Mouse (Mus musculus) urinary bladder, adult 2 months (tissue): Measurements from ENCODE around the gene Pias1. TPM values are rescaled to one million over a fixed set of nuclear protein-coding genes. Genes with fewer than 3 reads are reported as not detected.

Source experiments
- DNase-seq: peaks from one replicate; pipeline ENCODE4 v3.0.0; 2022; ENCODE audit warnings: low spot score
- polyA plus RNA-seq: library from polyadenylated mRNA; depleted of rRNA; stranded (reverse); fragments of >200 nt; gene quantifications from 2 replicates; pipeline ENCODE4 v1.2.3, GENCODE M21; 2012; rRNA removed

Gene Pias1
- polyA plus RNA-seq, 1 experiment = 22.4 TPM

DNA sequence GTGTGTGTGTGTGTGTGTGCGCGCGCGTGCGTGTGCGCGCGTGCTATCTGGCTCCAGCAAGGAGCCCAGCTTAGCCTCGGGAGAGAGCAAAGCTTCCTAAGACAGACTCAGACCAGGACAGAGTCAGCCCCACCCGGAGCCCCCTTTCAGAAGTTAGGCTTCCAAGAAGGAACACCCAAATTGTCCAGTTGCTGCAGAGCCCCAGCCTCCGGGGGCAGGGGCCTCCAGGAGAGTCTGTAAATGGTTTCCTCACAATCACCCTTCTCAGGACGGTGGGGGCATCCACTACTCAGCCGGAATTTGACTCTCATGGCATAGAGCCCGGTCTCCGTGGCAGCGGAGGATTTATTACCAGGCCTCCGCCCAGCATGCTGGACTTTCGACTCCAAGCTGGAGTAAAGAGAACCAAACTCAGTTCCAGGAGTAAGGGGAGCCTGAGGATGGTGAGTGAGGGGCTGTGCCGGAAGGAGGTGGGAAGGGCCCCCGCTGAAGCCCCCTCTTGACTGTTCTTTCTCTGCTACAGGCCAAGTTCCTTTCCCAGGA is 129.9 kb downstream of the Pias1 start, which contains the start of gene Calml4:
TSS of gene Calml4 (plus strand) at position 362 of the 543 bp plus-strand sequence.
- DNase-seq = peak; percentile 53

DNA sequence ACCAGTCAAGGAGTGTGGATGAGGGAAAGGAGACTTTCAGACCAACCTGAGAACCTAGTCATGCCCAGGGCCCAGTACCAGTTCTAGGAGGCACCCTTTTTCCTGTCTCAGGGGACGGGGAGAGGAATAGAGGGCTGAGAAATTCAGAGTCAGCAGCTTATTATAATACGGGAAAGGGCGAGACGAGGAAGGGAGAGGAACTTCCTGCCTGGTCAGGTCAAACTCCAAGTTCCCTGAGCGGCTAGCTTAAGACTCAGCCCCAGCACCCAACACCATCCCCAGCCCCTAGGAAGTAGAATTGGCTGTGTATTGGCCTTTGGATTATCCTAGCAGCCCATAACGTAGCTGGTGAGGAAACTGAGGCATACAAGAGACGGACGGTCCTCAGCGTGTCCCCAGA is 130.5 kb downstream of the Pias1 start:
- no peak for DNase-seq

DNA sequence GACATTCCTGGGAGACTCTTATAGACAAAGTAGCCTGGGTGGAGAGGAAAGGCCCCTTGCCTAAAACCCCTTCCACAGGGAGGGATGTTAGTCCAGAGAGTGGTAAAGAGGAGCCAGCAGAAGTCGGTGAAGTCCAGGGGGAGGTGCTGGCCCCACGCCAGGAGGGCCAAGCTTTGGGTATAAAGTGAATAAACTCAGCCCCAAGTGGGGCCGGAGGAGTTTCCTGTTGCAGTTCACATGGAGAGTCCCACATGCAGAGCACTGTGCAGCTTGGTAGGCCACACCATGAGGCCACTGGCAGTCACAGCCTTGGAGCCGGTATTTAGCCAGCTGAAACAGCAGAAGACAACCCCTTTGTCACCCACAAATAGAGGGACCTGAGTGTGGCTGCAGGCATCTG is 133.2 kb downstream of the Pias1 start:
- DNase-seq = no peak

DNA sequence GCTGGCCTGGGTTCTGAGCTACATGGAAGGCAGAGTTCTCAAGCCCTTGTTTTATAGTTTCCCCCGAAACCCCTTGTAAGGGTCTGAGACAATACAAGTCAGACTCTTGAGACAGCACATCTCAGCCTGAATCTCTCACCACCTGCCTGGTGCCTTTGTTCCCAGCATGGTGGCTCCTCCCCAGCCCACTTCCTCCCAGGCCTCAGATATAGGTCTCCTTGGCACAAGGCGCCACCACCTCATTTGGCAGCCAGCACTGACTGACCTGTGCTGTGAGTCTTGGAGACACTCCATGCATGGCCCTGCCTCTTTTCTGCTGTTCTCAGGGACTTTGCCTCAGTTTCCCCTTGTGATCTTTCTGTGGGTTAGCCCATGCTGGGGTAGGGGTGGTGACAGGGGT is 136.2 kb downstream of the Pias1 start:
- no peak for DNase-seq

DNA sequence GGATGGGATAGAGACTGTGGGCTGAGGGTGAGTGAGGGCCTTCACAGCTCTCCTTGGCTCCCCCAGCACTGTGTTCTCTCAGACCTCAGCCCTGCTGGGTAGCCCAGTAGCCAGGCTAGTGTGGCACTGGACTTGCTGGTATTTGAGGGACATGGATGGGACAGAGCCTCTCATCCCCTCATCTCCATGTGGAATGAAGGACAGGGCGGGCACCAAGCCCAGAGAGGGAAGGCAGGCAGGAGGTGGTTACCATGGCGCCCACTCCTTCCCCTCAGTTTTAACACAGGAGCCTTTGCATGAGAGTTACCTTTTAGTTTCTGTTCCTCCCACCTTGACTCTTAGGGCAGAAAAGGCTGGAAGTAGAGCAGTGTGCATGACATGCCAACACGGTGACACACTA is 139.1 kb downstream of the Pias1 start:
- DNase-seq = no peak

DNA sequence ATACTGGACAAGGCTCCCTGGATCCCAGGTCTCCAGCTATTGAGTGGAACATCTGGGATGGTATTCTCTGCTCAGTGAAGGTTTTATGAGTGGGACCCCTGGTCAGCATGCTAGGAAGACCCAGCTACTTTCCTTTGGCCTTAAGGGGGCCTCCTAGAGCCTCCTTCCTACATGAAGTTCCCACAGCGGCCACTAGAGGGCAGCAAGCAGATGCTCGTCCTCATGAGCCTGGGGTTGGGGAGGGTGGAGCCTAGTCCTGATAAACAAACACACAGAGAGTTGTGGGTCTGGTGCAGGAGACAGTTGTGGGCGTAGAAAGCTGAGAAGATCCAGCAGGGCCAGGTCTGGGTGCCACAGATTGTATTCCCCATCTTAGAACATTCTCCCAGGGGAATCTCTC is 140.0 kb downstream of the Pias1 start:
- peak; percentile 73 for DNase-seq

DNA sequence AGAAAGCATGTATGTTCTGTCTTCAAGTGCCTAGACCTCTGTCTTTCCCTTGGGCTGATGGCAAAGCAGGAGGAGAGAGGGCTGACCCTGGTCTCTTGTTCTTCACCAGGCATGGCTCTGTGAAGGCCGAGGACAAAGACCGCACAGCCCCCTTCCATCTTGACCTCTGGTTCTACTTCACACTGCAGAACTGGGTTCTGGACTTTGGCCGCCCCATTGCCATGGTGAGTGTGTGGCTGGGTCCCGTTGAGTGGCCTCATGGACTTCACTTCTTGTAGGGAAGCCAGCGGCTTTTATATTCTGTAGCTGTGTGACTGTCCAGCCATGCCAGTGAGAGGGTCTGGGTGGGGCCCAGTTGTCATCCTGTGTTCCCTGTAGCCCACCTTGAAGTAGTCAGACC is 143.3 kb downstream of the Pias1 start:
- no peak for DNase-seq

DNA sequence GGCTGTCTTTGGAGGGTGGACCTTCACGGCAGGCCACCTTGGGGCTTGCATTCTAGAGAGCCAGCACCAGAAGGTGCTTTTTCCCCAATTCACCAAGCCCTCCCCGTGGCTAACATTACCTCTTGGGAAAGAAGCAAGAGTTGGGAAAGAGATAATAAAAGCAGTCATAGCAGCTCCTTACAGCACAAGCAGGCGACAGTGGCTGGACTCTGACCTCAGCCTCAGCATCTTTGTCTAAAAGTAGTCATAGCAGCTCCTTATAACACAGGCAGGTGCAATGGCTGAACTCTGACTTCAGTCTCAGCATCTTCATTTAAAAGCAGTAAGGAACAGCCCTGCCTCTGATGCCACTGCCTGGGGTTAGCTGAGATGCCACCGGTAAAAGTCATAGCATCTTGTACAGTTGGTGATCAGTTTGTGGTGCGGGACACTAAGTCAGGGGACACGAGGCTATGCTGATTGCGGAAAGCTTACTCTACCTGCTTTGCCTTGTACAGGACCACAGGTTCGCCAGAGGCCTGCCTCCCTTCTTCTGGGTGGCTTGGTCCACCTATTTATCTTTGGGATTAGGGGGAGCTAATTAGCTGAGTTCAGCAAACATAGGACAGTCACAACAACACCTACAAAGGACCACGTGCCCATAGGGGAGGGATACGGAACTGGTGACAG is 144.2 kb downstream of the Pias1 start:
- no peak for DNase-seq

DNA sequence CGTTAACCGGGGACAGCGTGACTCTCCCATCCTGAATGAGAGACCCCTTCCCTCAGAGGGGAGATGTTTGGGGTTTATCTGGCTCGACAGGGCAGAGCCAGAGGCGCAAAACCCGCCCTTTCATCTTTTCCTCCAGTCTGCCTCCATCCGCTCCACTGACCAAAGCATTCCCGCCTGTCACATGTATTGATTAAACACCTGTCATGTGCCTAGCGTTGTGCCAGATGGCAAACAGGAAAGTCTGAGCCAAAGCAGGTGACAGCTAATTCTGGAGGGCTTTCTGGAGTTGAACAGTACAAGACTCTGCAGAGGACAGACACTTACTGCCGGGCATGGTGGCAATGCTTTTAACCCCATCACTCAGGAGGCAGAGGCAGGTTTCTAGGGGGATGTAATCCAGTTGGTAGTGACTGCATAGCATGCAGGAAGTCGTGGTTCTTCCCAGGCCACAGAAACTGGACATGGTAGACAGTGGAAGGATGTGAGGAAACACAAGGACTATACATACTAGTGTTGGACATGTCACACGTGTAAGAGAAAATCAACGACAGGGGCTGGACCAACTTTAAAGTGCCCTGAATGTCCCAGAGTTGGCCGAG is 148.5 kb downstream of the Pias1 start:
- no peak for DNase-seq

DNA sequence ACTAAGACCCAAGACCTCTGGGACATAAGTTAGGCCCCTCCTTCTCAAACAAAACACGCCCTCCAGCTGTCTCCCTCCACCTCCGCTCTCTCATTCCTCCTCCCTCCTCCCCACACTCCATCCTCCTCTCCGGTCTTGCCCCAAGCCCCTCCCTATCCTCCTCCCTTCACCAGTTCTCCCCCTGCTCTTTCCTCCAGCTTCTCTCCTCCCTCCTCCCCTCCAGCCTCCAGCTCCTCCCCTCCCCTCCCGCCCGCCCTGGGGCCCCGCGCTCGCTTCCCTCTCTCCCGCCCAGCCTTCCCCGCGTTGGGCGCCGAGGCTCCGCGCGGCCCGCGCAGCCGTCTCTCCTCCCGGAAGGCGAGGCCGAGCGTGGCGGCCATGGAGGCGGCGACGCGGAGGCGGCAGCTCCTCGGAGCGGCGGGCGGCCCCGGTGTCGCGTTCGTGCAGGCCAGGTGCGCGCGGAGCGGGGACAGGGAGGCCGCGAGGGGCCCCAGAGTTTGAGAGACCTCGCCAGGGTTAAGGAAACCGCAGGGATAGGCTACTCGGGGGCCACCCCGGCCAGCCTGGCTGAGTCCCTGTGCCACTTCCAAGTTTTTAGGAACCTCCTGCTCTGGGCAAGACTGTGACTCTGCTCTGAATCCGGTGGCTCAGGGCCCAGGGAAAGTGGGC is 149.1 kb downstream of the Pias1 start, which contains the start of gene Cln6:
TSS of gene Cln6 (plus strand) at position 280 of the 666 bp plus-strand sequence.
- DNase-seq = peak; percentile 75

DNA sequence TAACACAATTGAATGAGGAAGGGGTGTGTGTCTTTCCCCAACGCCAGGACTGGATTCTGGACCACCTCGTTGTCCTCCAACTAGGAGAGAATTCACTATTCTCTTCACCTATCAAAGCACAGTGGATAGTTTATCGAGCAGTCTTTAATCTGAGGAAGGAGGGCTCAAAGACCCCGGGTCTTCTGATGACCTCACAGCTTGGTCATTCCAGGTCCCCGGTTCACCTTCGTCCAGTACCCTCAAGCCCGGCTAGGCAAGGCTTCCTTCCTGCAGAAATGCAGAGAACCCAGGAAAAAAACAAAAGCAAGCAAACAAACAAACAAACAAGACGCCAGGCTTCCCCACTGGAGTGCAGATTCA is 149.6 kb downstream of the Pias1 start:
- no peak for DNase-seq

DNA sequence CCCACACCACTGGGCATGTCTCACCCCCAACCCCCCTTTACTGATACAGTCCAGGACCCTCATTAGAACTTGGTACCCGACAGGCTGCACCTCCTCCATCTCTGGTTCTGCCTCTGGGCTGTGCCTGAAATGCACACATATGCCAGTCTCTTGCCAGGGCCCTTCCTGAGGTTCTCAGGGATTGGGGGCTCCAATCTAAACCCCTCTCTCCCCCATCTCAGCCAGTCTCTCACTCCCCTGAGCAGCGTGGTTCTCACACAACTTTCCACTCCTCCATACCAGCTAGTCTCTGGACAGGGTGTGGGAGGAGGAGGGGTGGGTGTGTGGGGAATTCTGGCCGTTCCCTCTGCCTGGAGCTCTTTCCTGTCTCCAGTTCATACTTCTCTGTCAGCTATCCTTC is 150.1 kb downstream of the Pias1 start:
- no peak for DNase-seq

DNA sequence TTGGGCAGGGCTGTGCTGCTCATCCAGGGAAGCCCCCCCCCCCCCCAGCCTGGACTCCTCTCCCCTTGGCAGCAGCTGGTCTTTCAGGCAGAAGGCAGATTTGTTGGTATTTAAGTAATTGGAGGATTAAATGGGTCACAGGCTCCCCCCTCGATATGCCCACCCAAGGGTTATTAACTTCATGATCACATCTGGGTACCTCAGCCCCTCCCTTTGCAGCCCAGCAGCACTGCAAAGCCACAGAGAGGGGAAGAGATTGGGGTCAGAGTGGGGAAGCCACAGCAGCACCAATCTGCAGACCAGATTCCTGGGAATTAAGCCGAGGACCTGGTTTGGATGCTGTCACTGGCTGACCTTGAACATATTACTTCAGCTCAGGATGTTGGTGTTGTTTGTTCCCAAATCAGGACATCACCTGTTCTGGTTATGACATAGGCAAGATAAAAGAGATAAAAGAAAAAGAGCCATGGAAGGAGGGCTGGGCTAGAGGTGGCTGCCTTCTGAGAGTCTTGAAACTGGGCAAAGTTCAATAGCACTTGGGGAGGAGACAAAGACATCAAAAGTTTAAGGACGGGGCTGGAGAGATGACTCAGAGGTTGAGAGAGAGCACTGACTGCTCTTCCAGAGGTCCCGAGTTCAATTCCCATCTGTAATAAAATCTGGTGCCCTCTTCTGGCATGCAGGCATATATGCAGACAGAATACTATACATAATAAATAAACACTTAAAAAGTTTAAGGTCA is 151.8 kb downstream of the Pias1 start:
- no peak for DNase-seq

DNA sequence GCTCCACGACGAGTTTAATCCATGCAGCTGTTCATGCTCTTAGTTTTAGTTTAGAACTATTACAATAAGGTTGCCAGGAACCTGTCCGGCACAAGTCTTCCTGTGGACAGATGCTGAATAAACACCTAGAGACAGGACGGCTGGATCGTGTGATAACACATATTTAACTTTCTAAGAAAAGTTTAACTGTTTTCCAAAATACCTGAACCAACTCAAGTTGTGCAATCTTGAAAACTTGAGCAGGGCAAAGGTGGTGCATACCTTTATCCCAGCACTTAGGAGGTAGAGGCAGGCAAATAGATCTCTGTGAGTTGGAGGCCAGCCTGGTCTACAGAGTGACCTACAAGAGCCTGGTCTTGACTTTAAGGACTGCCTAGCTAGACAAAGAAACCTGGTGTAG is 152.8 kb downstream of the Pias1 start:
- DNase-seq = no peak

DNA sequence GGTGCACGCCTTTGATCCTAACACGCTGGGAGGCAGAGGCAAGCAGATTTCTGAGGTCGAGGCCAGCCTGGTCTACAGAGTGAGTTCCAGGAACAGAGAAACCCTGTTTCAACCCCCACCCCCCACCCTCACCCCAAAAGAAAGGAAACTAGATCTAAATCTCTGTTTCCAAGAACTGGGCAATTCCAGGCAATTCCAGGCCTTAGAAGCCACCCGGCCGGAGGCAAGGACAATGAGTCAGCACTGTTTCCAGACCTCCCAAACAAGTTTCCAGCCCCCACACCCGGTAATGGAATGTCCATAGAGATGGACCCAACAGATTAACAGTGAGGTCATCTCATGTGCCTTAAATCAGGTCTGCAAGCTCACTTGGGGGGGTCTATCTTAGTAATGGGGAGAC is 157.8 kb downstream of the Pias1 start:
- no peak for DNase-seq

DNA sequence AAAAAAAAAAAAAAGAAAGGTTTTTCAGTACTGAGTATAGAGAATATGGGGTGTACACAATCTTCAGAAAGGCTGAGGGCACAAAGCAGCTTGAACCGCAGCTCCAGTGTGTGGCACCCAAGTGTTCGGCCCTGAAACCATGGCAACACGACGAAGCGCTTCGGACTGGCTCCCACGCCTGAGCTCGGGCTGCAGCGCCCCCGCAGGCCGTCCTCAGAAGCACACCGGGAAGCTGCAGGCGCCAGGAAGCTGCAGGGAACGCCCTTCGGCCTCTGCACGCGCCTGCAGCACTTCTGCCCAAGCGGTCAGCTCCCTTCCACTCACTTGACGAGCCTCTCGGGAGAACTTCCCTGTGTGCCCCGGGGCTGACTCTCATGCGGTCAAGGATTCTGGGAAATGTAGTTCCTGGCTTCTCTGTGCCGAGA is 159.1 kb downstream of the Pias1 start:
- DNase-seq = peak; percentile 86

Other genes with a start within 250 kb of the Pias1 start
- gene Fem1b, start 176.0 kb downstream of the Pias1 start, polyA plus RNA-seq = 12.6 and 15.2 TPM in 2 replicates
- gene Cln6, start 149.1 kb downstream of the Pias1 start, polyA plus RNA-seq = 26.5 and 33.1 TPM in 2 replicates
- 25.5 and 28.4 TPM in 2 replicates for gene Calml4, start 129.8 kb downstream of the Pias1 start, polyA plus RNA-seq
- gene Skor1, start 161.0 kb upstream of the Pias1 start, polyA plus RNA-seq = 0.06 and 0.07 TPM in 2 replicates